Mouse (Mus musculus): ENCODE results near the gene Prkra.

The Prkra gene

GRCm38 (mm10) chr2:76647883-76648570 is at the start of gene Prkra, which contains the start of gene Pjvk:
TSS of gene Prkra (minus strand) at chr2:76648015.
TSS of gene Pjvk (plus strand) at chr2:76648476.
- in situ Hi-C loops (cut with MseI, MboI), result no loop called here

- in situ Hi-C loops (cut with MseI, MboI), result no loop called here
These were observed 47.5 kb upstream of the Prkra start for GRCm38 (mm10) chr2:76695290-76695689.

DNA sequence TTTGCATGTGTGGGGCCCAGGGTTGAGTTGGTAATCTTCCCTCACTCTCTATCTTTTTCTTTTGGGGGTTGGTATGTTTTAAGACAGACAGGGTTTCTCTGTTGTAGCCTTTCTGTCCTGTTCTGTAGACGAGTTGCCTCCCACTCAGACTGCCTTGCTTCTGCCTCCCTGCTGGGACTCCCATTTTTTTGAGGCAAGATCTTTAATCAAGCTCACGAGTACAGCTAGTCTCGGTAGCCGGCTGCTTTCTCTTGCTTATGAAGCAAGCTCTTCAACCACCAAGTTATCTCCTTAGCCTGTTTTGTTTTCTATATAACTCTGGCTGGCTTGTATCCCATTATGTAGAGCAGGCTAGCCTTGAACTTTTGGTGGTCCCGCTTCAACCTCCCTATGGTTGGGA is 46.0 kb upstream of the Prkra start:
- in situ Hi-C loops (cut with MseI, MboI), result no loop called here

DNA sequence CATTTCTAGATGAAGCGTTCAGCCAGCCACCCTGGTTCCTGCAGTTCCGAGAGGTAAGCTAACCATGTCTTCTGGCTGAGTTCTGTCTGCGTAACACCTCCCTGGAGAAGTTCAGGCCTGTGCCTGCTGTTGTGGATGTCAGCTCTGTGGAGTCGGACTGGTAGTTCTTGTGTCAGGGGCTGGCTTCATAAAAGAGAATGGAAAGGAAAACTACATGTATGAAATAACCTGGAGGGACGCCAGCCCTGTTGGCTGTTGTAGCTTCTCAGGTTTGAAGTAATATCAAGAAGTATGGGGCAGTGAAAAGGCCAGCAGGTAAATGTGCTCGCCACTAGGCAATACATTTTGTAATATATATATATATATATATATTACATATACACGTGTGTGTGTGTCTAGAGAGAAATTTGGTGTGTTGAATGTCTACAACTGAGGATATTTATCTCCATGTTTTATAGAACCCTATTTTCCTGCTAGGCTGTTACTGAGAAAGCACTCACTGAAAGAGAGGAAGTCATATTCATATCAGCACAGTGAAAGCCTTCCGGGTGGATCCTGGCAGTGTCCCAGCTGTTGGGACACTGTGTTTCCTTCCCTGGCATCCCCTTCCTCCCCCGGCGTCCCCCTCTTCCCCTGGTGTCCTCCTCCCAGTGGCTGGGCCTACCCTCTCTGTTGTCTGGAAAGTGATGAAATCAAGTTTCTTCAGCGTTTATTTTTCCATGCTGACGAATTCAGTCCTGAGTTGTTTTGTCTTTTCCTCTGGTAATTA is 42.8 kb upstream of the Prkra start:
- in situ Hi-C loops (cut with MseI, MboI), result no loop called here

- in situ Hi-C loops (cut with MseI, MboI), result no loop called here
These were observed 40.3 kb upstream of the Prkra start for GRCm38 (mm10) chr2:76688162-76688561.

DNA sequence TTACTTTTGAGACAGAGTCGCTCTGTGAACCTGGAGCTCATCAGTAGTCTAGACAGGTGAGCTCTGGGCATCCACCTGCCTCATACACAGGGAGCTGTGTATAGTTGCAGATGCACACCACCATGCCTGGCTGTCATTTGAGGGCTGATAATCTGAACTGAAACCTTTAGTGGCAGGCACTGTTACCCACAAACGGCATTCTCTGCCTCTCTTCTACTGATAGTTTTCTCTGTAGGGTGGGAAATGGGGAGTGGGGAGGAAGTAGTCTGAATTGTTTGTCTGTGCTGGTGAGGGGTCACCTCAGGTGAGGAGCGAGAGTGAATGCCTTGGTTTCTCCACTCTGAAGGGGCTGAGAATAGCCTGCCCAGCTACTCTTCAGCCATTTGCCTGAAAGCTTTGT is 39.8 kb upstream of the Prkra start:
- in situ Hi-C loops (cut with MseI, MboI), result no loop called here

GRCm38 (mm10) chr2:76686986-76687385 is 39.2 kb upstream of the Prkra start:
- in situ Hi-C loops (cut with MseI, MboI), result no loop called here

GRCm38 (mm10) chr2:76682301-76682700 is 34.5 kb upstream of the Prkra start:
- in situ Hi-C loops (cut with MseI, MboI), result no loop called here

DNA sequence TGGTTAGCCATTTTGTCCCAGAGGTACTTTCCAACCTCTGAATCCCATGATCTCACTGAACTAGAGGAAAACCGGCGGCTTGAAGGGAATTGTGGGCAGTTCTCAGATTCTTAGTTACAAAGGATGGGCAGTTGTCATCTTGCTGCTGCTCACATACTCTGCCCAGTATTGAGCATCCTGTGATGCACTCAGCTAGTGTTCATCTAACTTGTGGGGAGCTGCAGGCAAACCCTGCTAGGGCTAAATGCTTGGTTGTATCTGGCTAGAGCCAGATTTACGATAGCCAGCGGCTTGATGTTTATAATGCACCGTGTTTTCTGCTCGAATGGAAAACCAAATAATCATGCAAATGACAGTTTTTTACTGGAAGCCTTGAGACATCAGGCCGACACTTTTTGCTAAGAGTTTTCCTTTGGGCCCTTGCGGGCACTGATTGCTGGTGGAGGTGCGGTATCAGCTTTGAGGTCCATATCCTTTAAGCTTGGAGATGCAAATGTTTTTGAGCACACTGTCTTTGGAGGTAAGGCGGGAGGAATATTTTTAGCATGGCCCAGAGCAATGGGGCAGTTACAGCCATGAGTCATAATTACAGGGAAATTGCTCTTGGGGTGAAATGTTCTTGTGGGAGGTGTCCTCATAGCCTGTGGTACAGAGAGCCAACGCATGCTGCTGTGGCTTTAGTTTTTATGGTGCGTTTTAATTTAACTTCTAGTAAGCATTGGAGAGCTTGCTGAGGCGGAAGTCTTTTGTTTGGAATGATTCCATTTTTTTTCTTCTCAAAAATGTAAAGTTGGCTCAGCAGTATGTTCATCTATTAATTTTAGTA is 28.8 kb upstream of the Prkra start:
- in situ Hi-C loops (cut with MseI, MboI), result no loop called here

DNA sequence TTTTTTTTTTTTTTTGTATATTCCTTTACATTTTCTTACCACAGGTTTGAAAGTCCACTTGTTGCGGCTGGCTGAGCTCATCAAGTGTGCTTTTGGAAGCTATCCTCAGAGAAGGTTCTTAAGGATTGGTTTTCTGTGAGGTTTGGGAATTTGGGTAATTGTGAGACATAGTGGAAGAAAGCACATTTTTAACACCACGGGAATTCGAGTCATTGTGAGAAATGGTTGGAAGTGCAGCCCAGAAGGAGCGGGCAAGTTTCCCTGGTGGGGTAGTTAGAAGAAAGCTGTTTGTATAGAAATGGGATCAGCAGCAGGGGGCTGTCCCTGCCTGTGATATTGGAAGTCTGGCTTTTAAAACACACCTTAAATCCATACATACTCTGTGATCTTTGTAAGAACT is 28.1 kb upstream of the Prkra start:
- in situ Hi-C loops (cut with MseI, MboI), result no loop called here

GRCm38 (mm10) chr2:76675451-76675850 is 27.6 kb upstream of the Prkra start:
- in situ Hi-C loops (cut with MseI, MboI), result no loop called here

- in situ Hi-C loops (cut with MseI, MboI), result no loop called here
These were observed 27.1 kb upstream of the Prkra start, which contains the start of gene Plekha3 for GRCm38 (mm10) chr2:76674725-76675427. TSS of gene Plekha3 (plus strand) at chr2:76675281.

GRCm38 (mm10) chr2:76673472-76674081 is 25.8 kb upstream of the Prkra start:
- in situ Hi-C loops (cut with MseI, MboI), result no loop called here

- in situ Hi-C loops (cut with MseI, MboI), result no loop called here
These were observed 25.2 kb upstream of the Prkra start, which contains the start of gene Fkbp7 for GRCm38 (mm10) chr2:76672966-76673392. TSS of gene Fkbp7 (minus strand) at chr2:76673116.

GRCm38 (mm10) chr2:76672134-76672745 is 24.4 kb upstream of the Prkra start:
- in situ Hi-C loops (cut with MseI, MboI), result no loop called here

DNA sequence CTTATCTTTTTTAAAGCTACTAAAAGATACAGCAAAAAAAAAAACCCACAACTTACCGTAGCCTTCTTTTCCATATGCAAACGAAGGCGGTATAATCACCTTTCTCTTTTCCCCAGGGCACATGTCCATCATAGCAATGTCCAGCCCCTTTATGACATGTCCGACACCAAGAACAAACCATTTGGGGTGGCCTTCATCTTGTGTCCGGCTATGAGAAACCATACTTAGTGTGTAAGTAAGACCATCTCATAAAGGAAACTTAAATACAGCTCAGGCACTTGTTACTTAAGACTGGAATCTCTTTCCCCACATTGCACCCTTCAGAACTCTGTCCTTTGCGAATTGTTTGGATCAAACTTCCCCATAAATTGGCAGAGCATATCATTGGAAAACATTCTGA is 23.8 kb upstream of the Prkra start:
- in situ Hi-C loops (cut with MseI, MboI), result no loop called here

GRCm38 (mm10) chr2:76667200-76667599 is 19.4 kb upstream of the Prkra start:
- in situ Hi-C loops (cut with MseI, MboI), result no loop called here

DNA sequence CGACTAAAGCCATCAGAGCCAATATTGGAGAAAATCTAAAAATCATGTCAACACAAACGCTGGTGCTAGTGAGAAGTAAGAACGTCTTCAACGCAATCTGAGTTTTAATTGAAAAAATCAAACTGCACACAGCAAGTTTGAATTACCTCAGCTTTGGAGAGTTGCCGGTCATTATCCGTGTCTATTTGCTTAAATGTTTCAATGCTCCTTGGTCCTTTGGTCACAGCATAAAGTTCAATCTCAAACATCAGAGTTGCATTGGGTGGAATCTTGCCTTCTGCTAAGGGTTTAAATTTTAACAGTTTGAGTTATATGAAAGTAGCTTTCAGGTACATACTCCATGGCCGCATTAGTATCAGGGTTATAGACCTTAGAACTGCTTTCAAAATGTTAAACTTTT is 17.7 kb upstream of the Prkra start:
- in situ Hi-C loops (cut with MseI, MboI), result no loop called here

GRCm38 (mm10) chr2:76659419-76659818 is 11.6 kb upstream of the Prkra start:
- in situ Hi-C loops (cut with MseI, MboI), result no loop called here

DNA sequence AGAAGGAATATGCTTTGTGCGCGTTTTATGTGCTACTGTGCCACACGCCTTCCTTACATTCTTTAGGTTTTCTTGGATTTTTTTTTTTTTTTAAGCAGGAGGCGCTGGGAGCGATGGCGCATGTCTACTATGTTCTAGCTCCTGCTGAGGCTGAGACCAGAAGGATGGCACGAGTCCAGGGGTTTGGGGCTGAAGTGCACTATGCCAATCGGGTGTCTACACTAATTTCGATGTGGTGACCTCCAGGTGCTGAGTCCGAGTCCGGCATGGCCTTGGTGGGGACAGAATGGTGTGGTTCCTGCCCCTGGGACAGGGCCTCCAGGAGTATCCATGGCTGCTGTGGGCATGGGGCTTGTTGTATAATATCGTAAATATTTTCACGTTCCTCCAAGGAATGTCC is 10.7 kb upstream of the Prkra start:
- in situ Hi-C loops (cut with MseI, MboI), result no loop called here

DNA sequence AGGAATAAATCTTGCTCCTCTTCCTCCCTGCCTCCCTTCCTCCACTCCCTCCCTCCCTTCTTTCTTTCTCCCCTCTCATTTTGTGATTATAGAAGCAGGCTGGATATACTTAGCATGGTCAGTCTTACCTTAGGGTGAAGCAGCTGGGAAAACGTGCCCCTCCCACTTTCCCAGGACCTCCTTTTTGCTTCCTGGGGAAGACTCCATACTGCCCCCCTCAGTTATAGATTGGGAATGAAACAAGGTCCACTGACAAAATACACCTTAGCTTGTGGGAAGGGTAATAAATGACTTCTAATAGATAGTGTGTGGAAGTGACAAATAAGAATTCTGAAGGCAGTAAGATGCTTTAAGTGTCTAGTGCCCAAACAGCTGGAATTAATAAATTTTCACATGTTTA is 8.2 kb upstream of the Prkra start:
- in situ Hi-C loops (cut with MseI, MboI), result no loop called here

Measured in mouse trophoblast stem cell (cell line).